Mouse (Mus musculus): Measurements from ENCODE around the gene Ccdc106. TPM values are rescaled to one million over a fixed set of nuclear protein-coding genes. Genes with fewer than 3 reads are reported as not detected.

The Ccdc106 gene
- polyA plus RNA-seq, 1 experiment from 2014 or later, result not detected

GRCm38 (mm10) chr7:5038940-5039339, 18.6 kb downstream of the Ccdc106 start:
- no peak for TF ChIP-seq CTCF (IDR thresholded peaks at IDR 0.05; ENCODE audit: low read depth)
- no peak for TF ChIP-seq EP300 (IDR thresholded peaks at IDR 0.05; ENCODE audit: low read depth)
- Histone ChIP-seq H3K36me3 (replicated peaks; ENCODE audit: insufficient read depth, low read length) (no peaks in the 10 kb centered on the region; the same call in 1 of the 2 replicates), H3K9ac (replicated peaks) (peak overlapping the region; percentile 68), H3K27ac (ENCODE audit: low read depth) (peak overlapping the region; percentile 94; the same call in 1 of the 2 replicates), H3K4me2 (ENCODE audit: low read depth, low read length) (peak overlapping the region; percentile 69), H3K4me1 (ENCODE audit: insufficient read depth) (peaks cover 14% of the 10 kb centered on the region), H3K9me3 (ENCODE audit: low read length) (no peaks in the 10 kb centered on the region), H3K27me3 (ENCODE audit: insufficient read depth, low read length) (no peaks in the 10 kb centered on the region), H3K4me3 (ENCODE audit: low read depth, low read length) (peak overlapping the region; percentile 67)
- 26% methylated on average over 5 of the region's 5 CpGs for WGBS (ENCODE audit: insufficient replicate concordance)
- DNase-seq (no peak), ATAC-seq (no peak)

GRCm38 (mm10) chr7:5044981-5045380, 24.6 kb downstream of the Ccdc106 start:
- ATAC-seq, result no peak
- Histone ChIP-seq H3K4me3 (ENCODE audit: low read depth, low read length) (no peak overlapping the region), H3K27me3 (ENCODE audit: insufficient read depth, low read length) (no peaks in the 10 kb centered on the region), H3K9me3 (ENCODE audit: low read length) (no peaks in the 10 kb centered on the region), H3K9ac (replicated peaks) (no peak overlapping the region), H3K4me2 (ENCODE audit: low read depth, low read length) (no peak overlapping the region), H3K36me3 (replicated peaks; ENCODE audit: insufficient read depth, low read length) (no peaks in the 10 kb centered on the region), H3K4me1 (ENCODE audit: insufficient read depth) (no peaks in the 10 kb centered on the region), H3K27ac (ENCODE audit: low read depth) (no peak overlapping the region)
- DNase-seq, result no peak
- TF ChIP-seq EP300 (IDR thresholded peaks at IDR 0.05; ENCODE audit: low read depth) (no peak), CTCF (IDR thresholded peaks at IDR 0.05; ENCODE audit: low read depth) (no peak)
- WGBS (ENCODE audit: insufficient replicate concordance), result 42% methylated on average over 2 of the region's 2 CpGs

DNA sequence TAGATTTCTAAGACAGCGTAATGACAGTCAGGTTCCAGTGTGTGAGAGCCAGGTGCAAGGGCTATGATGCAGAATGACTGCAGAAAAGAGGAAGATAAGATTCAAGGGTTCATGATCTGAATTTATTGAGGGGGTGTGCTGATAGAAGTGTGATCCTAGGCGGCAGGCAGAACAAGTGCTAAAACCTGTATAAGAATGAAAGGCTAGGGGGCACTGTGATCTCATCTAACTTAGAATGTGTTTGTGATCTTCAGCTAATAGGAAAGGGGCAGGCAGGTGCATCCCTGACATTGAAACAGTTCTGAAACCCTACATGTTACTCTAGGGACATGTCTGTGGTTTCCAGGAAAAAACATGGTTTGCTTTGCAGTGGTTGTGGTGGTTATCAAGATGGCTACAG, 25.8 kb downstream of the Ccdc106 start:
- WGBS (ENCODE audit: insufficient replicate concordance), result 60% methylated on average over 2 of the region's 2 CpGs
- Histone ChIP-seq H3K9ac (replicated peaks) (no peak overlapping the region), H3K9me3 (ENCODE audit: low read length) (no peaks in the 10 kb centered on the region), H3K27me3 (ENCODE audit: insufficient read depth, low read length) (peaks cover 7% of the 10 kb centered on the region; the same call in 1 of the 2 replicates), H3K36me3 (replicated peaks; ENCODE audit: insufficient read depth, low read length) (no peaks in the 10 kb centered on the region), H3K4me1 (ENCODE audit: insufficient read depth) (peaks cover 4% of the 10 kb centered on the region), H3K4me2 (ENCODE audit: low read depth, low read length) (no peak overlapping the region), H3K27ac (ENCODE audit: low read depth) (no peak overlapping the region), H3K4me3 (ENCODE audit: low read depth, low read length) (no peak overlapping the region)
- no peak for DNase-seq
- TF ChIP-seq EP300 (IDR thresholded peaks at IDR 0.05; ENCODE audit: low read depth) (no peak), CTCF (IDR thresholded peaks at IDR 0.05; ENCODE audit: low read depth) (peak; percentile 36; the same call in 1 of the 2 replicates)
- no peak for ATAC-seq

DNA sequence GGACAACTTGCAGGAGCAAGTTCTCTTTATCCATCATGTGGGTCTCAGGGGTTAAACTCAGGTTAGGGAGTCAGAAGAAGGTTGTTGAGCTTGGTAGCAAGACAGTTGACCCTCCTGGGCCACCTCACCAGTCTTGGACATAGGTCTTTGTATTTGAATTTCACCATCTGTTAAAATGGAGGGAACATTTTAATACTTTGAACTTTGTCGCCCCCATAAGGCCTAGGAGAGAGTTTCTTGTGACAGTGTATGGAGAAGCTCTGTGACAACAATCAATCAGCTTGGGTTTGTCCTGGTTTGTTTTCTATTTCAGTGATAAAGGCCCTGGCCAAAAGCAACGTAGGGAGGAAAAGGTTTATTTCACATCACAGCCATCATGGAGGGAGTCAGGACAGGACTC, 27.0 kb downstream of the Ccdc106 start:
- TF ChIP-seq CTCF (IDR thresholded peaks at IDR 0.05; ENCODE audit: low read depth) (peak; percentile 61), EP300 (IDR thresholded peaks at IDR 0.05; ENCODE audit: low read depth) (no peak)
- Histone ChIP-seq H3K4me1 (ENCODE audit: insufficient read depth) (peaks cover 10% of the 10 kb centered on the region), H3K36me3 (replicated peaks; ENCODE audit: insufficient read depth, low read length) (no peaks in the 10 kb centered on the region), H3K27me3 (ENCODE audit: insufficient read depth, low read length) (peaks cover 19% of the 10 kb centered on the region), H3K27ac (ENCODE audit: low read depth) (no peak overlapping the region), H3K9ac (replicated peaks) (no peak overlapping the region), H3K9me3 (ENCODE audit: low read length) (no peaks in the 10 kb centered on the region), H3K4me2 (ENCODE audit: low read depth, low read length) (no peak overlapping the region), H3K4me3 (ENCODE audit: low read depth, low read length) (no peak overlapping the region)
- WGBS (ENCODE audit: insufficient replicate concordance), result 12% methylated on average over 2 of the region's 2 CpGs
- ATAC-seq, result no peak
- no peak for DNase-seq

- Histone ChIP-seq H3K27ac (ENCODE audit: low read depth) (peak within 1 kb of the TSS; percentile 51; the same call in 1 of the 2 replicates), H3K27me3 (ENCODE audit: insufficient read depth, low read length) (peaks cover 61% of the 10 kb centered on the region), H3K9ac (replicated peaks) (peak within 1 kb of the TSS; percentile 77), H3K36me3 (replicated peaks; ENCODE audit: insufficient read depth, low read length) (no peaks in the 10 kb centered on the region), H3K4me3 (ENCODE audit: low read depth, low read length) (peak within 1 kb of the TSS; percentile 68), H3K4me1 (ENCODE audit: insufficient read depth) (peaks cover 20% of the 10 kb centered on the region), H3K9me3 (ENCODE audit: low read length) (no peaks in the 10 kb centered on the region), H3K4me2 (ENCODE audit: low read depth, low read length) (peak within 1 kb of the TSS; percentile 81)
- under 1% methylated on average over 65 of the region's 65 CpGs for WGBS (ENCODE audit: insufficient replicate concordance)
- no peak for TF ChIP-seq EP300 (IDR thresholded peaks at IDR 0.05; ENCODE audit: low read depth)
- ATAC-seq (peak; percentile 88), DNase-seq (peak; percentile 70)
Measured at GRCm38 (mm10) chr7:5051193-5052192, 31.1 kb downstream of the Ccdc106 start, which contains the start of gene Zfp580. TSS of gene Zfp580 (plus strand) at chr7:5051538.

GRCm38 (mm10) chr7:5052438-5052837, 32.1 kb downstream of the Ccdc106 start:
- Histone ChIP-seq H3K27ac (ENCODE audit: low read depth) (no peak overlapping the region), H3K36me3 (replicated peaks; ENCODE audit: insufficient read depth, low read length) (no peaks in the 10 kb centered on the region), H3K4me2 (ENCODE audit: low read depth, low read length) (peak overlapping the region; percentile 81), H3K27me3 (ENCODE audit: insufficient read depth, low read length) (peaks cover 70% of the 10 kb centered on the region), H3K4me3 (ENCODE audit: low read depth, low read length) (peak overlapping the region; percentile 68), H3K9me3 (ENCODE audit: low read length) (no peaks in the 10 kb centered on the region), H3K9ac (replicated peaks) (0 out of 2 replicates have a peak overlapping the region, but pooled peaks have one; percentile 13), H3K4me1 (ENCODE audit: insufficient read depth) (peaks cover 25% of the 10 kb centered on the region)
- 6% methylated on average over 12 of the region's 12 CpGs for WGBS (ENCODE audit: insufficient replicate concordance)
- ATAC-seq (no peak), DNase-seq (no peak)
- TF ChIP-seq EP300 (IDR thresholded peaks at IDR 0.05; ENCODE audit: low read depth) (no peak), CTCF (IDR thresholded peaks at IDR 0.05; ENCODE audit: low read depth) (no peak)

Data from liver, postnatal 0 days (tissue).